Mouse (Mus musculus) limb, embryonic 10.5 days (tissue): ENCODE data around the gene Fpr1. TPM values are rescaled to one million over a fixed set of nuclear protein-coding genes. Genes with fewer than 3 reads are reported as not detected.
"Not testable (repeated sequence)": the region's sequence is repeated elsewhere in the genome, so short reads cannot be mapped to it uniquely, and the experiment has no call there.

Experiments
- DNase-seq: peaks from one replicate; pipeline ENCODE4 v3.0.0-alpha.2; 2017; ENCODE audit warnings: low spot score
- H3K27ac ChIP-seq: fragments of 300-500 bp; sonication (generic); 2 replicates; pipeline ENCODE4 v1.5.1; 2016; ENCODE audit warnings: mild to moderate bottlenecking
- H3K27me3 ChIP-seq: fragments of 300-500 bp; sonication (generic); 2 replicates; pipeline ENCODE4 v1.6.1; 2016; ENCODE audit warnings: low read depth, mild to moderate bottlenecking; ENCODE audit not compliant: poor library complexity, severe bottlenecking
- H3K36me3 ChIP-seq: fragments of 300-500 bp; sonication (generic); 2 replicates; pipeline ENCODE4 v1.6.1; 2016; ENCODE audit warnings: mild to moderate bottlenecking, moderate library complexity
- H3K4me1 ChIP-seq: fragments of 300-500 bp; sonication (generic); 2 replicates; pipeline ENCODE4 v1.6.1; 2016
- H3K4me3 ChIP-seq: fragments of 300-500 bp; sonication (generic); 2 replicates; pipeline ENCODE4 v1.5.1; 2016; ENCODE audit warnings: mild to moderate bottlenecking, moderate library complexity
- H3K9me3 ChIP-seq: fragments of 300-500 bp; sonication (generic); replicated peaks from 2 replicates; pipeline ENCODE4 v1.6.1; 2016; ENCODE audit warnings: mild to moderate bottlenecking
- WGBS: fragments of 180-500 bp; shearing (Covaris S2); methylation state at CpG from one replicate; pipeline ENCODE4 v1.1.7; 2016; 5-methylcytosine and 5-hydroxymethylcytosine counted together
- polyA plus RNA-seq: library from polyadenylated mRNA; unstranded; fragments of >200 nt; fragmentation: Nextera tagmentation; extraction: Ambion mirVana; gene quantifications from 2 replicates; pipeline ENCODE4 v1.2.1, GENCODE M21; 2016

Fpr1 gene
- polyA plus RNA-seq: not detected in 2 replicates

DNA sequence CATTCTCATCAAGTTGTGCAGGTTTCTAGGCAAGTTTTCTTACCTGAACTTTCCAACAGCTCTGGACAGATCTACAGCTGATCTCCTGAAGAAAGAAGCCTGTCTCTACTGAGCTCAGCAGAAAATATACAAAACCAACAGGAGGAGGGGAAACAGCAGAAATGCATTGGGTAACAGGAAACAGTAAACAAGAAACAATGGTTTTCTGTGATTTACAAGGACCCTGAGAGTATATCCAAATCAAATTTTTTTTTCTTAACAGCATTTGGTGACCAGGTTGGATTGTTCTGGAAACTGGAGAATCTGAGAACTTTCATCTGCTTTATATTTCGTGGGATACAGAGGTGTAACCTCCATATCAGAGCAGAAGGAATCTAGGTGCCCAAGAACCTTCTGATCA is at the start of gene Fpr1:
Fpr1 (minus strand) TSS at position 101 of the 400 bp plus-strand sequence.
- no peak for DNase-seq
- Histone ChIP-seq H3K4me3 (no peak within 1 kb of the TSS), H3K36me3 (no peaks in the 10 kb centered on the region), H3K4me1 (no peaks in the 10 kb centered on the region), H3K27ac (no peak within 1 kb of the TSS), H3K27me3 (no peaks in the 10 kb centered on the region), H3K9me3 (no peaks in the 10 kb centered on the region)
- WGBS: 78% methylated on average over 1 of the region's 1 CpGs

DNA sequence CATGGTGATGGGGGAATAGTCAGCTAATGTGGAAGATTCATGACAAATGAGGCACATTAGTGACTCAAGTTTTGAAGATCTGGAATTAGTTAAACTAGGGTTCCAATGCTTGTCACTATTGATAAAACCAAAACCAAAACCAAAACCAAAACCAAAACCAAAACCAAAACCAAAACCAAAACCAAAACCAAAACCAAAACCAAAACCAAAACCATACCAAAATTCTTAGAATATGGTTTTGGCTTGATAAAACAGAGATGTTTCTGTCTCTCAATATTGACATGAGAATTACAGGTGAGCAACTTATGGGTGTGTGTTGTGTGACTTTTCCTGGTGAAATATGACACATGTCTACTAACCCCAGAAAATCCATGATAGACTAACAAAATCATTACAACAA is 34.0 kb upstream of the Fpr1 start:
- Histone ChIP-seq H3K27me3 (no peaks in the 10 kb centered on the region), H3K4me1 (no peaks in the 10 kb centered on the region), H3K36me3 (no peaks in the 10 kb centered on the region), H3K27ac (no peak overlapping the region), H3K4me3 (no peak overlapping the region), H3K9me3 (no peaks in the 10 kb centered on the region)
- no peak for DNase-seq

DNA sequence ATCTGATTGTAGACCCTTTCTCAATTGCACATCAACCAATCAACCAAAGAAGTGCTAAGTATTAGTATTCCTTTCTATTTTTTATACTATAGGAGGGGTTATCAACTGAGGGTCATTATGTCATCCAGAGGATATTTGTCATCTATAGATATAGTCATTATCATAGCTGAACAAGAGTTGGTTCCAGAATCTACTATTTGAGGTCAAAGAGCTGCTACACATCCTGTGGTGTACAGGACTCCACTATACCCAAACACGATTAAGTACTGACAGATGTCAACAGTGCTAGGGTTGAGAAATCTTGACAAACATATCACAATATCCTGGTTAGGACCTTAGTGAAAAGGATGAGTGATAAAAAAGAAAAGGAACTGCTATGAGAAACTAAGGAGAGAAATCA is 33.6 kb upstream of the Fpr1 start:
- no peaks in the 10 kb centered on the region for H3K4me1 ChIP-seq
- H3K36me3 ChIP-seq: no peaks in the 10 kb centered on the region
- H3K27me3 ChIP-seq: no peaks in the 10 kb centered on the region
- no peak overlapping the region for H3K4me3 ChIP-seq
- H3K27ac ChIP-seq: no peak overlapping the region
- H3K9me3 ChIP-seq: no peaks in the 10 kb centered on the region
- 92% methylated on average over 1 of the region's 1 CpGs for WGBS
- no peak for DNase-seq

DNA sequence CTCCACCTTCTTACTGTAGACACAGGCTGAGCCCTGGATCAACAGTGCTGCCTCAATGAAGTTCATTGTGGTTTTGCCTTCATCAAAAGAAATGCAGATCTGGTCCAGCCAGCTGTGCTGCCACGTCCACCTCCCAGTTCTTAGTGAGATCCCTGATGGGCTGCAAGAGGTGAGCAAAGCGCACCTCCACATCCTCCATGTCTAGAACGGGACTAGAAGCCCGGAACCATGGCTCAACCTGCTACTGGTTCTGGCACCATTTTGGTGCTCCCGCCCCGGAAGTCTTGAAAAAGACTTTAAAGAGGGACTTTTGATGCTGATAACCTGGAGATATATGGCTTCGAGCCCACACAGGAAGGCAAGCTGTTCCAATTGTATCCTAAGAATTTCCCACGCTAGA is 28.9 kb upstream of the Fpr1 start:
- H3K27me3 ChIP-seq, H3K4me1 ChIP-seq, H3K36me3 ChIP-seq, H3K27ac ChIP-seq, DNase-seq, H3K4me3 ChIP-seq, H3K9me3 ChIP-seq: not testable (repeated sequence)
- WGBS: 90% methylated on average over 8 of the region's 8 CpGs

DNA sequence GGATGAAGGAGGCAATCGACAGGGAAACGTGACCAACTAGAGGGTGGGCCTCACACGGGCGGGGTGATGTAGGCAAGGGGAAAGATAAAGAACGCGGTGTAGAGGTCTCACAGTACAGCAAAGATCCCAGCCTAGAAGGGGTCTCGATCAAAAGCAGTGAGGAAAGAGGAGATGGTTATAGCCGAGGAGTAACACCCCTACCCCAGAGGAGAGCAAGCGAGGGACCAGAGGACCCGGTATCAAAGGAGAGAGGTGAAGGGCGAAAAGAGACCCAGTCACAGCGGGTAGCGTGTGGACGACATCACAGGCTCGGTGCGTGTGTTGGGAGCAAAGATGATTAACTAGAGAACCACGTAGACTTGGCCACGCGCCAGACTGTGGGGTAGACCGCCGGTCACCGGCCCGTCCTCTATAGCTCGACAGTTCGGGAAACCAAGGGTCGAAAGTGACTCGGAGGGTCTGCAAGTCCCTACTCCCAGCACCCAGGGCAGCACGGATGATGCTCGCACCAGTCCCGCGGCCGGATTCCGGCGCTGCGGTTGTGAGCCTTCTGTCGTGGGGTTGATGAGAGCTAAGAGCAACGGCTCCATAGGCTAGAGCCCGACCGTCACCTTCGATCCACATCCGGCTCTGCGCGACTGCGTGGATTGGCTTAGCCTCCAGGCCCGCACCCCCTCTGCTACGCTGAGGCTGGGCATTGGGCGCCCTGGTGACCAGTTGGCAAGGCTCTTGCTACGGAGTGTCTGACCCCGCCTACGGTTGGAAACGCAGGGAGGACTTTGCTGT is 26.1 kb upstream of the Fpr1 start:
- DNase-seq: peak; percentile 83
- Histone ChIP-seq H3K27me3 (no peaks in the 10 kb centered on the region), H3K36me3 (no peaks in the 10 kb centered on the region), H3K27ac (peak overlapping the region; percentile 77), H3K9me3 (no peaks in the 10 kb centered on the region), H3K4me3 (peak overlapping the region; percentile 58), H3K4me1 (peaks cover 10% of the 10 kb centered on the region; the same call in 1 of the 2 replicates)
- WGBS: 21% methylated on average over 51 of the region's 51 CpGs

DNA sequence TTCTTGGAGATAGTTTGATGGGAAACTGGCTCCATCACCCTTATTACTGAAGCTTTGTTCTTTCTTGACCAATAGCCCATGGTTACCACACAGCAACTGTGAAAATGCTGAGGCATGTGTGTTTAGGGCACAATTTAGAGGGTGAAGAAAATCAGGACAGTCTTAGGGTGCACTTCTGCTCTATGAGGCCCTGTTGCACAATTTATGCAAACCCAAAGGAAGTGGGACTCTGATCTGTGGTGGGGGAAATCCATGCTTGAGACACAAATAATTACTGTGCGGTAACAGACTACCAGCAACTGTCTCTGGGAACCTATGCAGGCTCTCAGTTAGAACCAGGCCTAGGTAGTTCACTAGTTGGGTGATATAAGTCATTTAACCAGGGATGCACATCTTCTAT is 17.0 kb upstream of the Fpr1 start:
- Histone ChIP-seq H3K36me3 (no peaks in the 10 kb centered on the region), H3K27me3 (no peaks in the 10 kb centered on the region), H3K9me3 (no peaks in the 10 kb centered on the region), H3K27ac (no peak overlapping the region), H3K4me1 (no peaks in the 10 kb centered on the region), H3K4me3 (no peak overlapping the region)
- 94% methylated on average over 1 of the region's 1 CpGs for WGBS
- no peak for DNase-seq

DNA sequence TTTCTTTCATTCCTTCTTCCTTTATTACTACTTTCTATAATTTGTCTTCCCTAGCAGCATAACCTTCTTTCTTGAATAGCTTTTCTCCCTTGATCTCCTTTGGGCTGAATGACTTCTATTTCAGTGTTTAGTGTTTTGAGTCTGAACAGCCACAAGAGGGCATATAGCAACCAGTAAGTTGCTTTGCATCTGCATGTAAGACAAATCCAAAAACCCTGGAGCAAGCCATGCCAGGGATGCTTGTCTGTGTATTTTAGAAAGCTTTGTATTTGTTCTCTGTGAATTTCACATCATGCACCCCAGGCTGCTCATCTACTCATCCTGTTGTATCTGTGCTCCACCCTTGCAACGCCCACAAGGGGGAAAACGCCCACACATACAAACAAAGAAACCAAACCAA is 15.5 kb upstream of the Fpr1 start:
- no peak for DNase-seq
- 85% methylated on average over 2 of the region's 2 CpGs for WGBS

DNA sequence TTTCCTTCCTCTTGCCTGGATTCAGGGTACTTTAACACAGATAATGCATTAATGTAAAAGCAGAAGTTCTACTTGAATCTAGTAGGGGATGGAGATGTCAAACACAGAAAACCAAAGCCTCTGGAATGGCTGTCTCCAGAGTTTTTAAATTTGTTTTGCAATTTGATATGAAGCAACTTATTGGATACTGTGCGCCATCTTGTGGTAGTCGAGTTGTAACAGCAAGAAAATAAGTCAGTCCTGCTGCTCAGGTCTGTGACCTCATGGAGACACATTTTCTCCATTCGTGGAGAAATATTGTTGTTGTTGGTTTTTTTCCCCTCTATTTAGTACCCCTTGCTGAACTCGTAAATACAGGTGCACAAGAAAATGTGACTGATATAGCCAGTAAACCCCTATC is 12.3 kb upstream of the Fpr1 start:
- no peak overlapping the region for H3K4me3 ChIP-seq
- H3K9me3 ChIP-seq: no peaks in the 10 kb centered on the region
- no peaks in the 10 kb centered on the region for H3K4me1 ChIP-seq
- H3K36me3 ChIP-seq: no peaks in the 10 kb centered on the region
- 10% methylated on average over 4 of the region's 4 CpGs for WGBS
- no peak overlapping the region for H3K27ac ChIP-seq
- H3K27me3 ChIP-seq: no peaks in the 10 kb centered on the region
- DNase-seq: peak; percentile 31

More for the DNA sequence above, 15.5 kb upstream of the Fpr1 start:
- Histone ChIP-seq H3K4me3 (no peak overlapping the region), H3K36me3 (no peaks in the 10 kb centered on the region), H3K27me3 (no peaks in the 10 kb centered on the region), H3K27ac (no peak overlapping the region), H3K9me3 (no peaks in the 10 kb centered on the region), H3K4me1 (no peaks in the 10 kb centered on the region)

DNA sequence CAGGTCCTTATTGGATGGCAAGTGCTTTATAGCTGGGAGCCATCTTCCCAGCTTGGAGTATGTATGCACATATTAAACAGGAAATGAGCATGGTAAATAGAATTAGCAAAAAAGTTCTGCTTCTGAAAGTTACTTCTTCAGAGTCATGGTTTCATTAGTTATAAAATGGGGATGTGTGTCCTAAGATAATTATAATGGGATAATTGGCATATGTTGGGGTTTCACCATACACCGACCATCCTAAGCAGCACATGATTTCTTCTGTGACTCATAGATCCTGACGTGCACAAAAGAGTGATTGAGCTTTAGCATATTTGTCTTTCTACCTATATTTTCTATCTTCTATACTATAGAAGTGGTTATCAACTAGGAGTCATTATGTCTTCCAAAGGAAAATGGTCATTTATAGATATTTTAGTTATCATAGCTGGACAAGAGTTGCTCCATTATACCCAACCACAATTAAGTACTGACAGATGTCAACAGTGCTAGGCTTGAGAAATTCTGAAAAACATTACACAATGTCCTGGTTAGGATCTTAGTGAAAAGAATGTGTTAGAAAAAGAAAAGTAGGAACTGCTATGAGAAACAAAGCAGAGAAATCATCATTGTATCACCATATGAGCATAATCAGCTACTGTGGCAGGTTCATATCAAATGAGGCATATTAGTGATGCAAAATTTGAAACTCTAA is 6.1 kb upstream of the Fpr1 start:
- Histone ChIP-seq H3K4me3 (no peak overlapping the region), H3K9me3 (no peaks in the 10 kb centered on the region), H3K27ac (no peak overlapping the region), H3K4me1 (no peaks in the 10 kb centered on the region), H3K27me3 (no peaks in the 10 kb centered on the region), H3K36me3 (no peaks in the 10 kb centered on the region)
- DNase-seq: no peak
- WGBS: 92% methylated on average over 2 of the region's 2 CpGs

DNA sequence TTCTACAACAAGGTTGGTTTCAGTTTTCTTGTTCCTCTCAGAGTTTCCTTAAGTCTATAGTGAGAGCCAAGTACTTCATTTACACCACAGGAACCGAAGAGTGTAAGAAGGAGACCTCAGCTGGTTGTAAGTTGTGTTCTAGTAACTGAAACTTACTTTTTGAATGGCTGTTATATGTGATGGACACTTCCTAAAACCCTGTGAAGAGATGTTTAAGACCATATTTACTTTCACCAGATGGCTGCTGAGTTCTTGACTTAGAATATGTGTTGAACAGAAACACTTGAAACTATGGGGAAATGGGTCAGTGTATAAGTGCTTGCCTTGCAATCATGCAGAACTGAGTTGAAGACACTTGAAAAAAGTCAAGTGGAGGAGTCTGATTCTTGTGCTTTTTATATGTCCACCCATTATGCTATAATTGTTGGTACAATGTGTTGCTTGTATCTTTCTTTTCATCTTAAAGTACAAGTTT is 4.1 kb upstream of the Fpr1 start, which contains the start of the genes Fpr2 and Fpr3:
Fpr2 (plus strand) TSS at position 51 of the 475 bp plus-strand sequence.
Fpr3 (plus strand) TSS at position 79 of the 475 bp plus-strand sequence.
- no peak within 1 kb of the TSS for H3K27ac ChIP-seq
- 67% methylated on average over 1 of the region's 1 CpGs for WGBS
- H3K4me1 ChIP-seq: no peaks in the 10 kb centered on the region
- H3K9me3 ChIP-seq: no peaks in the 10 kb centered on the region
- H3K4me3 ChIP-seq: no peak within 1 kb of the TSS
- no peak for DNase-seq
- H3K27me3 ChIP-seq: no peaks in the 10 kb centered on the region
- no peaks in the 10 kb centered on the region for H3K36me3 ChIP-seq

DNA sequence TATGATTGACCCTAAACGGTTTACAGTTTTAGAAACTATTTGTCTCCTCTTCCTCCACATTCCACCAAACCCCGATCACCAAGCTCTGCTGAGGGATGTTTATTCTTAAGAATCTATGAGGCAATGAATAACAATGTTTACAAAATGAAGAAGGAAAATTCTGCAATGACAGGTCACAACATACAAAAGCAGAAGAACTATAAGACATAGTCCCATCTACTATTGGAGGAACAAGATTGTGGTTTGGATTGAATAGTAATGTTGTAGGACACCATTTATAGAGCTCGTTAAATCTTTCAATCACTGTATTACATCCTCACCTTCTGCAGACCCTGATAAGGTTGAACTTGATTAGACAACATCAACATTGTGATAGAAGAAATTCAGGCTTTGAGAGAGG is 1.1 kb downstream of the Fpr1 start:
- no peak for DNase-seq
- WGBS: 82% methylated on average over 3 of the region's 3 CpGs
- Histone ChIP-seq H3K9me3 (no peaks in the 10 kb centered on the region), H3K4me1 (no peaks in the 10 kb centered on the region), H3K27me3 (no peaks in the 10 kb centered on the region), H3K4me3 (no peak overlapping the region), H3K36me3 (no peaks in the 10 kb centered on the region), H3K27ac (no peak overlapping the region)

DNA sequence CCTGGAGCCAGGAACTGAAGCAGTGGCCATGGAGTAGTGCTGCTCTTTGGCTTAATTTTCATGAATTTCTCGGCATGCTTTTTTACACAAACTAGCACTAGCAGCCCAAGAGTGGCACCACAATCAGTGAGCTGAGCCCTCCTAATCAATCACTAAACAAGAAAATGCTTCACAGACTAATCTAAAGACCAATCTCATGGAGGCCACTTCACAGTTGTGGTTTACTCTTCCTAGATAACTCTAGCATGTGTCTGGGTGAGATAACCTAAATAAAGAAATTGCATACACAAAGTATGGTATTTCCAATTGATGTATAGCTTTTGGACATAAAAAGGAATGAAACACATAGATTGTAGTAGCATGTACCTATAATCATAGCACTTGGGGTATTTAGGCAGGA is 4.4 kb downstream of the Fpr1 start:
- WGBS: 72% methylated on average over 1 of the region's 1 CpGs
- no peak overlapping the region for H3K27ac ChIP-seq
- no peaks in the 10 kb centered on the region for H3K27me3 ChIP-seq
- no peaks in the 10 kb centered on the region for H3K36me3 ChIP-seq
- H3K4me1 ChIP-seq: no peaks in the 10 kb centered on the region
- no peak for DNase-seq
- H3K9me3 ChIP-seq: no peaks in the 10 kb centered on the region
- no peak overlapping the region for H3K4me3 ChIP-seq

DNA sequence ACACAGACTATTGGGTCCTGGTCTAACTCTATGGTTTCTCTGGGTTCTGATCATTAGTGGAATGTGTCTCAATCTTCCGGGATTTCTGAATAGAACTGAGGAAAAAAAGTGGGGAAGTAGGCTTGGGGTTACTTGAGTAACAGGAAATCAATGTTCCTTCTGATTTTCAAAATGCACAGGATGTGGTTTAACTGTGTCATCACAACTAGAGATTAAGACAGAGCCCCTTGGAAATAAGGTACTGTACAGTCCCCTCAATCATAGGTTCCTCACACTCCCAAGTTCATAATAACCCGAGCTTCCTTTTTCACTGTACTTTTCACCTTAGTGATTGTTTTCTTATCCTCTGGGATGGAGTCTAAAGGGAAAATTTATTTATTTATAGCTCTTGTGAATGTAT is 12.0 kb downstream of the Fpr1 start:
- Histone ChIP-seq H3K9me3 (no peaks in the 10 kb centered on the region), H3K27ac (no peak overlapping the region), H3K4me3 (no peak overlapping the region), H3K36me3 (no peaks in the 10 kb centered on the region), H3K4me1 (no peaks in the 10 kb centered on the region), H3K27me3 (no peaks in the 10 kb centered on the region)
- DNase-seq: no peak
- WGBS: 96% methylated on average over 2 of the region's 2 CpGs
